Mouse (Mus musculus): ENCODE measurements around the gene Map3k9. TPM values are rescaled to one million over a fixed set of nuclear protein-coding genes. Genes with fewer than 3 reads are reported as not detected.

The Map3k9 gene
- 10 to 100 TPM; 29.7 to 34.6 TPM for total RNA-seq (2021)

DNA sequence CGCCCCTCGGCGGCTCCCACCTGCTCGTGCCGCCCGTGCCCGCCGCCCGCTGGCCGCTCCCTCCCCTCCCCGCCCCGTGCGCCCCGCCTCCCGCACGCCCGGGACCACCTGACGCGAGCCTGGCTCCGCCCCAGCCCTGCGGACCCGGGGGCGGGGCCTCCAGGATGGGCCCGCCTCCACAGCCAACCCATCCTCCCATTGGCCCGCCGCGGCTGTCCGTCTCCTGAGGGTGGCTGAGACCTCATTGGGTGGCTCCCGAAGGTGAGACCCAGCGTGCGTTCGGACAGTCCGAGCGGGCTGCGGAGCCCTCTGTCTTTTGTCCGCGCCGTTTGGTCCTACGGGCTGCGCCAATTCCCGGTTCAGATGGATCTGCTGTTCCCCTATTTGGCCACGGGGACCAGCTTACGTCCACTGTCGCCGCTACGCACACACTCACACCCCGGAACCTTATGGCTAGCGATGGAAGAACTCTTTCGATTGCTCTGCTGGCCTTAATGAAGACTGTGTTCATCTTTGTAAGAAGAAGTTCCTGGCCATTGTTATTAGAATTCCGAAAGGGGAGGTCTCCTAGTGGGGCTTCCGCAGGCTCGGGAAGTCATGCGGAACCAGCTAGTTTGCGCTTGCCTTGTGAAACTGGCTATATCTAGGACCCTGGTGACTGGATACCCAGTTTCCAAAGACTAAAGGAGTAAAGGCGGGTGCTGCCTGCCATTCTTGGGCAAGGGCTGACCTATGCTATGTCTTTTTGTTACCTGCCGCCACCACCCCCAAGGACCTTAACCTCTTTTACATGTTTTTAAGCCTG lies at the start of gene Map3k9:
TSS of gene Map3k9 (minus strand) at position 71 of the 805 bp plus-strand sequence.
- peak; percentile 92 to 93 for DNase-seq (ENCODE audit: extremely low spot score in 1 of 2, low spot score in 1 of 2)

DNA sequence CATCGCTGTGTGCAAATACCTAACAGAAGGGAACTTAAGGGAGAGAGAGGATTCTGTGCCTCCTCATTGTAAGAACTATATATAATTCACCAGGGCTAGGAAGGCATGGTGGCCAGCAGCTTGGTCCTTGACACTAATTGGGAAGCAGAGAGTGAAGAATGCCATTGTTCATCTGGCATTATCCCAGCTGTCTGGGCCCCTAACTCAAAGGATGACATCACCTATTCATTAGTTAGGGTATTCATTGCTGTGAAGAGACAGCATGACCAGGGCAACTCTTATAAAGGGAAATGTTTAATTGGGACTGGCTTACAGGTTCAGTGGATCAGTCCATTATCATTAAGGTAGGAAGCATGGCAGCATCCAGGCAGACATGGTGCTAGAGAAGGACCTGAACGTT lies 47.4 kb upstream of the Map3k9 start:
- no peak for DNase-seq (ENCODE audit: extremely low spot score in 1 of 2, low spot score in 1 of 2)

DNA sequence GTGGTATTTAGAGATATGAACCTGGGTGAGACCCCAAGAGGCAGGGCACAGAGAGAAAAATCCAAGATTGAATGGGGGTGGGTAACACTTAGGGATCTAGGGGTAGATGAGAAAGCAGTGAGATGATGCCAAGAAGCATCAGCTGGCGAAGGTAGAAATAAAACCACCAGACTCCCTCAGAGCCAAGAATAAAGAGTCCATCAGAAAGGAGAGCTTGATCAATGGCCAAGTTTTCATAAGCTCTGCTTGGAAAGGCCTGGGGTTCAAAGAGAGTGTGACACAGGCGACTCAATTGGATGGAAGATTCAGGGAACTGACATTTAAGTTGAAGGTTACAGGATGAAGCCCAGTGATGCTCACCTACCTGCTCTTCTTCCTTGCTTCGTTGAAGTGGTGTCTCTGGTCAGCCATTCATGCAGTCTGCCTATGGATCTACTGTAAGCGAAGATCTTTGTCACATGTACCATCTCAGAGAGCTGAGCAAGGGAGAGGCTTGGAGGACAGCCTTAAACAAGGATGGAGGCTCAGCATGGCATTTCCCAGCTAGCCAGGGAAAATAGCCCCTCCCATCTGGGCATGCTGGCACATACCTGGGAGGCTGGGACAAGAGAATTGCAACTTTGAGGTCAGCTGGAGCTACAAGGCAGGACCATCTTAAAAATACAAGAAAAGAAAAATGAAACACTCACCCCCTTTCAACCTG lies 42.0 kb upstream of the Map3k9 start:
- DNase-seq (ENCODE audit: extremely low spot score in 1 of 2, low spot score in 1 of 2), result no peak

DNA sequence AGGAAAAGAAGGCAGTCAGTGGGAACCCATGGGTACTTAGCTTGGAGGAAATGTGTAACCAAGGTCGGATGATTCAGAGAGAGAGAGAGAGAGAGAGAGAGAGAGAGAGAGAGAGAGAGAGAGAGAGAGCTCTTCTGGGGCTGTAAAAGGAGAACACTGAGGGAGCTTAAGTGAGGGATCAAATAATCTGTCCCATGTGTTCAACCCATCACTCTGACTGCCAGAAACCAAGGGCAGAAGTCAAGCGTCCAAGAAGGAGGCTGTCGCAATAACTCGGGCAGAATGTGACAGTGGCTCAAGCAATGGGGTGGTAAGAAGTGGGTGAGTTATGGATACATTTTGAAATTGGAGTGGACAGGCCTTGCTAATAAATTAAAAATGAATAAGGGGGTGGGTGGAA lies 41.2 kb upstream of the Map3k9 start:
- DNase-seq (ENCODE audit: extremely low spot score in 1 of 2, low spot score in 1 of 2), result no peak

DNA sequence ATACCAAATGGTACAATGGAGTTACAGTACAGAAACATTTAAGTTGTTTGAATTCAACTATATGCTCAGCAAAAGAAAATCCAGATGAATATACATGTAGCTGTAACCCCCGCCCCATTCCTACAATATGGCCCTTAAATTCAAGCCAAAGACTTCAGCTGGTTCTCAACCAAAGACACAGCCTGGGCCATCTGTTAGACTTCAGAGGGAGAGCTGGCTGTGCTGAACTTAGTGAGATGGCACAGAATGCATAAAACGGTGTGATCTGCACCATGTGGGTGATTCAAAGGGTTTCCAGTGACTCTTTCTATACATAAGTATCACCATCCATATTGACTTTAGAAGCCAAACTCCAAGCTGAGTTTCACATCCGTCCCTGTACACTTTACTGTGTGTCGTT lies 39.7 kb upstream of the Map3k9 start:
- no peak for DNase-seq (ENCODE audit: extremely low spot score in 1 of 2, low spot score in 1 of 2)

DNA sequence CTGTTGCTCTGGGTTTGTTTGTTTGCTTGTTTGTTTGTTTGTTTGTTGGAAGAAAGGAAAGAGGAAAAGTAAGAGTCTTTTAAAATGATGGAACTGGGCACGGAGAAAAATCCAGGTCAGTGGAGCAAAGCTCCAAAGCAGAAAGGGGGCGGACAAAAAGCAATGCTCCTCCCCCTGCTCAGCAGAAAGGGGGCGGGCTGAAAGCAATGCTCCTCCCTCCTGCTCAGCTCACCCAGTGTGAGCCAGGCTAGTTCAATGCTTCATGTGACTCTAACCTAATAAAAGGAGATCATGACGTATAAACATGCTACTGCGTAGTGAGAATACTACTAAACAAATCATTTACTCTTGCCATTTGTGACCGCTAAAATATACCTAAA lies 36.1 kb upstream of the Map3k9 start:
- no peak for DNase-seq (ENCODE audit: extremely low spot score in 1 of 2, low spot score in 1 of 2)

DNA sequence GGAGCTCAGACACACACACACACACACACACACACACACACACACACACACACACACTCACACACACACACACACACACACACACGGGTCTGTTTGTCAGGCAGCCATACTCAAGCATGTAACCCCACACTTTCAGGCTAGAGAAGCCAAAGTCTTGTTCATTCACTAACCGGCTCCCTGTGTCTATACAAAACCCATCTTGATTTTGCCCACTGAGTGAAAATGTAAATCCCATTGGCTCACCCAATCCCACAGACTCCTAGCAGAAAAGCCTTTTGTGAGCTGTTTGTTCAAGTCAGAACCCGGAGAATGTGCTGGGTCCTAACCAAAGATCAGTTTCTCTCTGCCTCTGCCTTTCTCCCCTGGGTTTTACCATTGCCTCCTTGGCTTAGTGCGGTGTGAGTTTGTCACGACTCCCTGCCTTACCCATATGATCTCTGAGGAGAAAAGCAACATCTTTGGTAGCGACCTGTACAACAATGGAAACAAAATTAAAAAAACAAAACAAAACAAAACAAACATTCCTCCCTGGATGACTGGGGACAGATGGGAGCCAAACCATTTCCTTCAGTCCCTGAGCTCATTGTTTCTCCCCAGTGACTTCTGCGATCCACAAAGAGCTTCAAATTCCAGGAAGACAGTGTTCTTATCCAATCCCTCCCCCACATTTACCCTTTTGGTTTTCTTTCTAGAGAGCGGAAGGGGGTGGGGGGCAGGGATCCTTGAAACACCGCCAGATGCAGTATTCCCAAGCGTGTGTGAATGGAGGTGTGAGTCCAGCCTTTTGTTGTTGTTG lies 35.6 kb upstream of the Map3k9 start:
- no peak for DNase-seq (ENCODE audit: extremely low spot score in 1 of 2, low spot score in 1 of 2)

DNA sequence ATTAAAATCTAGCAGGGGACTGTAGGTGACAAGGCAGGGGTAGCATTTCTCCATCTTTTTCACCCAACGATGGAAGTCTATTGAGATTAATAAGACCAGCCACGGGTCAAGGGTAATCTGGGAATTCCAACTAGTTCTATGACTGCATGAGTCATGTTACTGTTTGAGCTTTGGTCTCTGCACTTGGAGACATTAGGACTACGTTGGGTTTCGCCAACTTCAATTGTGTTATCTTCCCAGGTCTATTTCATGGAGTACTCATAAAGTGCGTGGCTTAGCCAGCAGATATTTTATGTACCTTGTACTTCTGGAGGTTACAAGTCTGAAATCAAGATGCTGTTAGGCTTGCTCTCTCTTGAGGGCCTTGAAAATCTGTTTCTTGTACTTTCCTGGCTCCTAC lies 33.8 kb upstream of the Map3k9 start:
- DNase-seq (ENCODE audit: extremely low spot score in 1 of 2, low spot score in 1 of 2), result no peak

DNA sequence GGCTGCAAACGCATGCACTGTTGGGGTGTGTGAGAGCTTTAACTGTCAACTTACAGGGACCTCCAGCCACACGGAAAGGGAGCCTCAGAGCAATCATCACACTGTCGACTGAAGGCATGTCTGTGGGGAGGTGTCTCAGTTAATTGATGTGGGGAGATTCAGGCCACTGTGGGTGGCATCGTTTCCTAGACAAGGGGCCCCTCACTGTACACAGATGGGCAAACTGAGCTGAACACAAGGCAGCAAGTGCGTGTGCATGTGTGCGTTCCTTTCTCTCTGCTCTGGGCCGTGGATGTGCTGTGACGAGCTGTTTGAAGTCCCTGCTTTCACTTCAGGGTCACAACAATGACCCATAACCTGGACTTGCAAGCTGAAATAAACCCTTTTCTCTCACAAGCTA lies 29.4 kb upstream of the Map3k9 start:
- DNase-seq (ENCODE audit: extremely low spot score in 1 of 2, low spot score in 1 of 2), result no peak

DNA sequence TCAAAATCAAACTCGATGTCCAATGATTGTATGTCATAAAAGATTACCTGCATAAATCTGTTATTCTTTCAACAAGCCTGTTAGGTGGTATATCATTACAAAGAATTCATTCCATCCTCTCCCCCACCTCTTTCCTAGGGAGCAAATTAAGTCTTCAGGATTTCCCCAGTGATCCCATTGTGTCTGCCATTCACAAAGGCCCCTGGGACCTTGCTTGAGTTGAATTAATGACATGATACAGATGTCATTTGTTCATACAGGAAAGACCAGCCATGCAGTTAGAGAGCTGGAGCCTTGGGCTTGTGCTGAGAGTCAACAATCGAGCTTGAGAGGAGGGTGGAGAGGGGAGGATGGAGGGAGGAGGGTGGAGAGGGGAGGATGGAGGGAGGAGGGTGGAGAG lies 27.6 kb upstream of the Map3k9 start:
- DNase-seq (ENCODE audit: extremely low spot score in 1 of 2, low spot score in 1 of 2), result no peak

DNA sequence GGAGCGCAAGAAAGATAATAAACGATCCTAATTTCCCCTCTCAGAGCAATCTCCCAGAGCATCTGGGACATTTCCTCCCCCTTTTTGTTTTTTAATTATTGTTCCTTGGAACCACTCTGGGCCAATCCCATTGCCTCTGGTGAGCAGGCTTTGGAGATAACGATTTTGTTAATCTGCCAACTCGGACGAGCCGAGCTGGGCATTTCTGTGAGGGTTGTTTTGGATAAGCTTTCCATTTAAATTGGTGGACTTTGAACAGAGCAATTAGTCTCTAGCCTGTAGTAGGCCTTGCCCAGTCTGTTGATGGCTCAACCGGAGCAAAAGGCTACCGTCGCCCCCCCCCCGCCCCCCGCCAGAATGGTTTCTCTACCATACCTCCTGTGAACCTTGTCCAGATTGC lies 27.0 kb upstream of the Map3k9 start:
- DNase-seq (ENCODE audit: extremely low spot score in 1 of 2, low spot score in 1 of 2), result no peak

DNA sequence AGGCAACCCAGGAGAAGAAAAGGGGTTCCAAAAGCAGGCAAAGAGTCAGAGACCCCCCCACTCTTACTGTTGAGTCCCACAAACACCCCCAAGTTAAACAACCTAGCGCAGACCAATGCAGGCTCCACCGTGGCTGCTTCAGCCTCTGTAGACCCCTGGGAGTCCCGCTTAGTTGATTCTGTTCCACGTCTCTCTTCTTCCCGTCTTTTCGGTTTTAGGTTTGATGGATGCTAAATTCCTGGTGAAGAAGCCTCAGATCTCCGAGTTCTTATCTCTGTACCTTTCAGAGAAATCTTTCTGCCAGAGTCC lies 26.5 kb upstream of the Map3k9 start:
- DNase-seq (ENCODE audit: extremely low spot score in 1 of 2, low spot score in 1 of 2), result no peak

DNA sequence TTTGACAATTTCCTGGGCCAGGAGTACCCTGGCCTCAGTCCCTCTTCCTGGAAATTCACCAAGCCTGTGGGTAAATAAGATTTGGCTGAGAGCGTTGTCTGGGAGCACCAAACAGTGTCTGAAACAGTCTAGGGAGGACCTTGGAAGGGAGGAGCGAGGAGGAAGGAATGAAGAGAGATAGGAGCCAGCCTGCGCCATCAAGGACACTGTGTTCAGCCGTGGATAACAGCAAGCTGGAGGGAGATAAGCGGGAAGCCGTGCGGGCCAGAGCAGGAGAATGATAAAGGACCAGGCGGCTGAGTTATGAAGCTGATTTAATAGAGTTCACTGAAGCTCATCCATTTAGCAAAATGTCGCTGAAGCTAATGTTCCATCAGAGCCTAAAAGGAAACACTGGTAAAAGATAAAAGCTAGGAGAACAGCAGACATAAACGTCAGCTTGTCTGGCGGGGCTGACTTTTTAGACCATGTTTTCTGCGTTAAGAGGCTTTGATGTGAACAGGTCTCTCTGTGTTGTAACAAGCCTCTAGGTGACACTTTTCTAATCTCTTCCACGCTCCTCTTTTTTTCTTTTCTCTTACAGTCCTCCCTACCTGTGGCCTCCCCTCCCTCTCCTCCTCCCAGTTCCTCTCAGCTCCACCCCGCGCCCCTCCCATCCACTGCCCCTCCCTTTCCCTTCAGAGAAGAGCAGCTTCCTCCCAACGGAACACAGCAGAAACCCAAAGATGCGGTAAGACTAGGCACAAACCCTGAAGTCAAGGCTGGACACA lies 26.0 kb upstream of the Map3k9 start:
- no peak for DNase-seq (ENCODE audit: extremely low spot score in 1 of 2, low spot score in 1 of 2)

DNA sequence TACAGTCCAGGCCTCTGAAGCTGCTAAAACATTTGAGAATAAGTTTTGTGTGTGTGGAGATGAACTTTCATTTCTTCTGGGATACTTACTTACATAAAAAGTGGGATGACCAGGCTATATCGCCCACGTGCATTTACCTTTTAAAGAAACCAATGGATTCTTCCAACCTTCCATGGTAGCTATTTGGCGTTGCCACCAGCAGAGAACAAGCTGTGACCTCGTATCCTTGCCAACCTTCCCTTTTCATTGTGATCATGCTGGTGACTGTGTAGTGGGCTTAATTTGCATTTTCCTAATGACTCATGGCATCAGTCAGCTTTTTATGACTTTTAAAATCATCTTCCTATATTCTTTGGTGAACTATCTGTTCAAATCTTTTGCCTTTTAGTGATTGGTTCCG lies 25.1 kb upstream of the Map3k9 start:
- DNase-seq (ENCODE audit: extremely low spot score in 1 of 2, low spot score in 1 of 2), result no peak

DNA sequence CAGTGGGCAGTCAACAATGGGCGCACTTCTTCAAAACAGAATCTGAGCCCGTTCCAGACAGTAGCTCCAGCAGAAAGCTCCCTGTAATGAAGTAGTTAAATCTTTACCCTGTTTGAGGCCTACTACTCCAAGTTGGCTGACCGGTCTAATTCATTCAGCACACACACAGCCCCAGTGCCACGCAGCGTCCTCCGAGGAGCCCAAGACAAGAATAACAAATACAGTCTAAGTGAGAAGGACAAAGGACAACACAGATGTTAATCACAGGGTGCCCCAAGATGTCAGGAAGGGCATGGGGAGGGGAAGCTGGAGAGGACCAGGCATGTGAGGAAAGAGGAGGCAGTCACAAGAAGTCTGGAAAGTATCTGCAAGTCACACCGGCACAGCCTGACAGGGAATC lies 22.8 kb upstream of the Map3k9 start:
- DNase-seq (ENCODE audit: extremely low spot score in 1 of 2, low spot score in 1 of 2), result no peak

DNA sequence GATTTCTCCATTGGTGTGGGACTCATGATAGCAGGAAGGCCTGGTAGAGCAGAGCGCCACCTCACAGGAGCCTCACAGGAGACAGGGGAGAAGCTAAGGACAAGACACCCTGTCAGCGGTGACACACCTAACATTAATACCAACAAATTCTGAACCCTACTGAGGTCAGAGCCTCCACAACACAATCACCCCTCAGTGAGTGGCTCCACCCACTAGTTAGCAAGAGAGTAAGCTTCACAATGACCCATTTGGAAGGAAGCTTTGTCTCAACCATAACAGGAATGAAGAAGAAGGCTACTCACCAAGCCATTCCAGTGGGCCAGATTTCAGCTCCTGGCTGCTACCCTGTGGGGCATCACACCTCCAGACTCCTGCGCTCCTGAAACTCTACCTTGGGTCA lies 22.0 kb upstream of the Map3k9 start:
- no peak for DNase-seq (ENCODE audit: extremely low spot score in 1 of 2, low spot score in 1 of 2)

DNA sequence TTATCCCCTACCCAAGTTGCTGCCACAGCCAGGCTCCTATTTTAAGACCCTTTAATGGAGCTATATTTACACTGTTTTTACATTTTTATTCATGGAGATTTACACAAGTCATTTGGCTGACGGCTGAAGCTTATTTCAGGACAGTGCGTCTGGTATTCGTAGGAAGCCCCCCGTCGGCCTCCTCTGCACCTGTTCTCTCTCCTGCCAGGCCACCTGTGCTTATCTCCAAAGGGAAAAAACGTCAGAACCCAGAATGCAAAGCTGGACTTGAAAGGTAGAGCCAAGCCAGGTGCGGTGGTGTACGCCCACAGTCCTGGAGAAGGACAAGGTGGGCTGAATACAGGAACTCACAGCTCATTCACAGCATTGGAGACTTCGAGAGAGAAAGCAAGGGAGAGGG lies 20.2 kb upstream of the Map3k9 start:
- DNase-seq (ENCODE audit: extremely low spot score in 1 of 2, low spot score in 1 of 2), result no peak

DNA sequence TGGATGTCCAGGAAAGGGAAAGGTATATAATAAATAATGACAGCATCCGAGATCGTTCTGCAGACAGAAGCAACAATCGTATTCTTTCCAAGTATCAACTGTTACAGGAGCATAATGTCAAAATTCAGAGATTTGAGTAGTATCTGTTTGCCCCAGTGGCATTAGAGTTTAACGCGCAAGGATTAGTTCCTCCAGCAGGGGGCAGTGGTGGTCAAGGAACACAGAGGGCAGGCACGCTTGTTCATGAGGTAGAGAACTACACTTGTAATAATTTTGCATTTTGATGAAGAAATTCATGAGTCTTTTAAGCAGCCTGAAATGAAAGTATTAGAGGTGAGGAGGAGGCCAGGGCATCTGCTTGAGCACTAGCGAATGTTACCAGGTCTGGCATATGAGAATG lies 15.6 kb upstream of the Map3k9 start:
- DNase-seq (ENCODE audit: extremely low spot score in 1 of 2, low spot score in 1 of 2), result peak; percentile 81 to 98

DNA sequence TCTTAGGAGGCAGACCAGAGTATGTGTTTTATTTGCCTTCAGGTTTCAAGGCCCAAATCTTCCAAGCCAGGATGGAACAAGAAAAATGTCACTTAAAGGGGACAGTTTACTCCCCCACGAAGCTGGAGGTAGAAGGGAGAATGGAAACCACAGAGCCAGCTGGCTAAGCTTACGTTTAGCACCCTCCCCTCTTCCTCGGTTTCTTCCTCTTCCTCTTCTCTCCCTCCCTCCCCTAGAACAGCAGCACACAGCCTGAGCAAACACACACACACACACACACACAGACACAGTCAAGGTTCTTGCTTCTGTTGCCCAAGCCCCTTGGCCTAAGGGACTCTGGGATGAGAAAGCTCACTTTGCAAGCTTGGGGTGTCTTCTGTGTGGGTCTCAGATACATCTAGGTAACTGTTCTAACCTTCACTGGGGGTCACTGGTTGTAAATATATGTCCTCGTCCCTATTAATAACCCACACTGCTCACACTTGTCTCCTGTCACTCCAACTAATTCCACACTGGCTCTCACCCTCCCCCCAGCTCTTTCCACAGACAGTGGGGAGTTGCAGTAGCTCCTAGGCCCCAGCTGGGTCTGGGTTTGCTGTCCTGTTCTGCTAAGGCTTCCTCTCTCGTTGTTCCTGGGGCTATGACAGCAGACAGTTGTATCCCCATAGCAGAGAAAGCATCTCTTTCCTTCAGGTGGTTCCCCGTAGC lies 11.7 kb upstream of the Map3k9 start:
- DNase-seq (ENCODE audit: extremely low spot score in 1 of 2, low spot score in 1 of 2), result no peak

DNA sequence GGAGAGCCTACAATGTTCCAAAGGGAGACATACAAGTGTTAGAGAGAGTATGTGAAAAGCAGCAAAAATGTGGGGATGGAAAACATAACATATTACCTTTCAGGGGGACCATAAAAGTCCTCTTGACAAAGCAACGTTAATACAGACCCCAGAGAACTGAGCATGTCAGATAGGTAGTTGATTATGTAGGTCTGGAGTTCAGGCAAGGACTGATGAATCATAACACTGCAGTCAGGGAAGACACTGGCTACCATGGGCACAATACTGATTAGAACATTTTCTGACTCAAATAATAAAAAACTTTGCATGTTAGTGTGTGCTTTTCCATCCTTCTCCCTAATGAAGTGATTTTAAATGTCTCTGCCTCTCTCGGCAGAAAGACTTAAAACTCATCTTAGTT lies 8.5 kb upstream of the Map3k9 start:
- DNase-seq (ENCODE audit: extremely low spot score in 1 of 2, low spot score in 1 of 2), result no peak

Data from layer of hippocampus, postnatal 25 days (tissue).